11 mouse cellular contexts compared by ENCODE assay signal in the genomic region with DNA sequence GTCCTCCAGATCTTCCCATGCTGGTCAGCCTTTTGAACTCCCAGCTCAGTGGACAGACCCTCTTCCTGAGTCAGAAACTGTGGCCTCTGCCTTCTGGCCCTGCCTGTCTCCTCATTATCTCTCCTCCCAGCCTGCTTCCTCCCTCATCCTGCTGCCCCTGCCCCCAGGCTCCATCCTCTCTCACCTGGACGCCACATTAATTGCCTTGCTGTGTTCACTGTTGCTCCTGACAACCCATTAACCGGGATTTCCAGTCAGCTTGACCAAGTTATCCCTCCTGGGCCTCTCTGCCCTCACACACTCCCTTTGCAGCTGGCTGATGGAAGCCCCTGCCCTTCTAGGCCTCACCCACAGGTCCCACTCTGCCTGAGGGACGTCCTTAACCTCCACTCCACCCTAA.
"Had no signal": no experiment of that assay in that cellular context is flagged by ENCODE, and none has a peak within 500 bp of the region (broad histone marks: within the 10 kb centered on the region; RNA-seq: fewer than 3 reads in every experiment).

No protein-coding gene starts in this region.

- ATAC-seq: intestine, postnatal 0 days had no signal

- H3K27ac ChIP-seq: left cerebral cortex, adult 2 months; limb, embryonic 13.5 days; liver, embryonic 14.5 days; neural tube, embryonic 12.5 days had no signal

- H3K9ac ChIP-seq: limb, embryonic 13.5 days; liver, embryonic 14.5 days; neural tube, embryonic 12.5 days had no signal

- DNase-seq: kidney, adult 8-10 months; kidney, postnatal 25 days; lung, adult 18-20 months; spleen, adult 18-20 months; thymus, adult 18-20 months; thymus, postnatal 14 days had no signal

- H3K9me3 ChIP-seq: limb, embryonic 13.5 days; neural tube, embryonic 12.5 days had no signal

- H3K27me3 ChIP-seq: limb, embryonic 13.5 days; neural tube, embryonic 12.5 days had no signal

- H3K4me2 ChIP-seq: limb, embryonic 13.5 days; neural tube, embryonic 12.5 days had no signal

- H3K4me3 ChIP-seq: left cerebral cortex, adult 2 months; limb, embryonic 13.5 days; neural tube, embryonic 12.5 days had no signal

- H3K36me3 ChIP-seq: limb, embryonic 13.5 days; neural tube, embryonic 12.5 days had no signal
